Mouse (Mus musculus) CH12.LX (cell line): ENCODE results near the gene Bub1. TPM values are rescaled to one million over a fixed set of nuclear protein-coding genes. Genes with fewer than 3 reads are reported as not detected.

Source experiments
- DNase-seq: peaks from one replicate; pipeline ENCODE4 v3.0.0-alpha.2; 2013; ENCODE audit errors: extremely low read depth
- H3K27ac ChIP-seq: 2 replicates; pipeline ENCODE4 v1.5.1; 2012; ENCODE audit warnings: low read depth, mild to moderate bottlenecking, control low read depth, moderate library complexity; ENCODE audit not compliant: insufficient read depth
- H3K27me3 ChIP-seq: replicated peaks from 2 replicates; pipeline ENCODE3; 2012; ENCODE audit warnings: inconsistent platforms
- H3K36me3 ChIP-seq, 2 experiments: replicated peaks in 1 of 2; 2 replicates each; pipeline versions ENCODE3 to v1.6.1; 2012; ENCODE audit warnings: inconsistent platforms in 1 of 2, low read length in 1 of 2, mild to moderate bottlenecking in 1 of 2, mixed read lengths in 1 of 2, moderate library complexity in 1 of 2; ENCODE audit not compliant: control insufficient read depth in 1 of 2, insufficient read depth in 1 of 2
- H3K4me1 ChIP-seq, 2 experiments: 2 replicates each; pipeline ENCODE4 v1.6.1; 2012; ENCODE audit warnings: inconsistent platforms in 1 of 2, moderate library complexity in 1 of 2; ENCODE audit not compliant: insufficient read depth in 2 of 2, control insufficient read depth in 1 of 2
- H3K4me2 ChIP-seq: 2 replicates; pipeline ENCODE4 v1.6.1; 2012; ENCODE audit warnings: low read depth, mild to moderate bottlenecking, control low read depth; ENCODE audit not compliant: poor library complexity, insufficient read depth, severe bottlenecking
- H3K4me3 ChIP-seq, 3 experiments: fragments of 150-350 bp in 1 of 3; sonication (generic) in 1 of 3; replicated peaks in 1 of 3; 2 replicates each; pipeline versions ENCODE3 to v1.5.1; 2011 to 2012; ENCODE audit warnings: low read depth in 2 of 3, low read length in 2 of 3, mild to moderate bottlenecking in 2 of 3, moderate library complexity in 2 of 3, control low read depth in 1 of 3, improper control_type of control experiment in 1 of 3, inconsistent platforms in 1 of 3, mixed read lengths in 1 of 3; ENCODE audit not compliant: poor library complexity in 1 of 3
- H3K79me2 ChIP-seq: replicated peaks from 2 replicates; pipeline ENCODE4 v1.6.1; 2012; ENCODE audit warnings: mild to moderate bottlenecking, moderate library complexity; ENCODE audit not compliant: control insufficient read depth, poor library complexity, insufficient read depth, severe bottlenecking; ENCODE audit errors: extremely low read depth
- H3K9ac ChIP-seq: 2 replicates; pipeline ENCODE4 v1.6.1; 2012; ENCODE audit warnings: low read depth, mild to moderate bottlenecking, control low read depth, moderate library complexity; ENCODE audit not compliant: insufficient read depth
- H3K9me3 ChIP-seq: replicated peaks from 2 replicates; pipeline ENCODE3; 2012; ENCODE audit warnings: low read length, inconsistent platforms, mixed read lengths
- BHLHE40 ChIP-seq: IDR thresholded peaks from 2 replicates; pipeline ENCODE4 v1.6.1; 2011; ENCODE audit warnings: mild to moderate bottlenecking, low read depth, low read length, improper control_type of control experiment
- CHD1 ChIP-seq: IDR thresholded peaks from 2 replicates; pipeline ENCODE4 v1.6.1; 2012; ENCODE audit warnings: low read depth, low read length, improper control_type of control experiment, inconsistent platforms
- CHD2 ChIP-seq: IDR thresholded peaks from 2 replicates; pipeline ENCODE4 v1.6.1; 2011; ENCODE audit warnings: low read length, improper control_type of control experiment
- CTCF ChIP-seq, 2 experiments: IDR thresholded peaks in 1 of 2; conservative IDR thresholded peaks in 1 of 2; 2 replicates each; pipeline ENCODE4 v1.5.1; 2011 to 2012; ENCODE audit warnings: low read depth in 2 of 2, low read length in 2 of 2, improper control_type of control experiment in 1 of 2, inconsistent platforms in 1 of 2, mild to moderate bottlenecking in 1 of 2, moderate library complexity in 1 of 2
- E2F4 ChIP-seq: IDR thresholded peaks from 2 replicates; pipeline ENCODE4 v1.6.1; 2011; ENCODE audit warnings: low read depth, low read length, improper control_type of control experiment; ENCODE audit not compliant: insufficient replicate concordance
- ELF1 ChIP-seq: IDR thresholded peaks from 2 replicates; pipeline ENCODE4 v1.6.1; 2014; ENCODE audit warnings: low read depth, mild to moderate bottlenecking, inconsistent platforms, low read length, improper control_type of control experiment
- EP300 ChIP-seq: IDR thresholded peaks from 2 replicates; pipeline ENCODE4 v1.6.1; 2011; ENCODE audit warnings: low read length, improper control_type of control experiment
- ETS1 ChIP-seq: conservative IDR thresholded peaks from 2 replicates; pipeline ENCODE4 v1.6.1; 2012; ENCODE audit warnings: low read depth, mild to moderate bottlenecking, inconsistent platforms, low read length, improper control_type of control experiment, moderate library complexity
- GABPA ChIP-seq: IDR thresholded peaks from 2 replicates; pipeline ENCODE4 v1.6.1; 2012; ENCODE audit warnings: low read depth, low read length, improper control_type of control experiment, inconsistent platforms; ENCODE audit not compliant: insufficient replicate concordance
- HCFC1 ChIP-seq: IDR thresholded peaks from 2 replicates; pipeline ENCODE4 v1.6.1; 2012; ENCODE audit warnings: low read depth, mild to moderate bottlenecking, inconsistent platforms, low read length, improper control_type of control experiment
- IRF4 ChIP-seq: IDR thresholded peaks from 2 replicates; pipeline ENCODE4 v1.6.1; 2014; ENCODE audit warnings: low read depth, mild to moderate bottlenecking, inconsistent platforms, low read length, improper control_type of control experiment
- JUN ChIP-seq: IDR thresholded peaks from 2 replicates; pipeline ENCODE4 v1.6.1; 2011; ENCODE audit warnings: low read depth, mild to moderate bottlenecking, low read length, improper control_type of control experiment, moderate library complexity; ENCODE audit not compliant: insufficient read depth
- JUND ChIP-seq: conservative IDR thresholded peaks from 2 replicates; pipeline ENCODE4 v1.6.1; 2011; ENCODE audit warnings: low read depth, low read length, improper control_type of control experiment
- KAT2A ChIP-seq: IDR thresholded peaks from 2 replicates; pipeline ENCODE4 v1.6.1; 2012; ENCODE audit warnings: low read length, improper control_type of control experiment, inconsistent platforms; ENCODE audit not compliant: insufficient replicate concordance
- MAFK ChIP-seq: IDR thresholded peaks from 2 replicates; pipeline ENCODE4 v1.6.1; 2011; ENCODE audit warnings: low read length, improper control_type of control experiment; ENCODE audit not compliant: insufficient replicate concordance
- MAX ChIP-seq: IDR thresholded peaks from 2 replicates; pipeline ENCODE4 v1.6.1; 2011; ENCODE audit warnings: low read length, improper control_type of control experiment
- MAZ ChIP-seq: IDR thresholded peaks from 2 replicates; pipeline ENCODE4 v1.6.1; 2012; ENCODE audit warnings: low read depth, mild to moderate bottlenecking, inconsistent platforms, low read length, improper control_type of control experiment, moderate library complexity
- MEF2A ChIP-seq: IDR thresholded peaks from 2 replicates; pipeline ENCODE4 v1.6.1; 2014; ENCODE audit warnings: low read depth, mild to moderate bottlenecking, inconsistent platforms, low read length, improper control_type of control experiment, borderline replicate concordance
- MXI1 ChIP-seq: IDR thresholded peaks from 2 replicates; pipeline ENCODE4 v1.6.1; 2011; ENCODE audit warnings: mild to moderate bottlenecking, low read depth, low read length, improper control_type of control experiment
- MYC ChIP-seq: IDR thresholded peaks from 2 replicates; pipeline ENCODE4 v1.6.1; 2011; ENCODE audit warnings: low read depth, mild to moderate bottlenecking, improper control_type of control experiment, low read length
- NELFE ChIP-seq: IDR thresholded peaks from 2 replicates; pipeline ENCODE4 v1.6.1; 2011; ENCODE audit warnings: low read depth, low read length, improper control_type of control experiment
- NRF1 ChIP-seq: IDR thresholded peaks from 2 replicates; pipeline ENCODE4 v1.6.1; 2014; ENCODE audit warnings: low read depth, mild to moderate bottlenecking, inconsistent platforms, low read length, improper control_type of control experiment, moderate library complexity
- PAX5 ChIP-seq: IDR thresholded peaks from 2 replicates; pipeline ENCODE4 v1.6.1; 2012; ENCODE audit warnings: low read length, inconsistent platforms, mixed read lengths
- POLR2A ChIP-seq: IDR thresholded peaks from 2 replicates; pipeline ENCODE4 v1.6.1; 2011; ENCODE audit warnings: low read depth, mild to moderate bottlenecking, improper control_type of control experiment, low read length
- POLR2AphosphoS2 ChIP-seq: IDR thresholded peaks from 2 replicates; pipeline ENCODE4 v1.6.1; 2011; ENCODE audit warnings: low read depth, low read length, improper control_type of control experiment
- RAD21 ChIP-seq: IDR thresholded peaks from 2 replicates; pipeline ENCODE4 v1.6.1; 2011; ENCODE audit warnings: low read depth, mild to moderate bottlenecking, low read length, improper control_type of control experiment, moderate library complexity
- RCOR1 ChIP-seq: conservative IDR thresholded peaks from 2 replicates; pipeline ENCODE4 v1.6.1; 2012; ENCODE audit warnings: low read depth, mild to moderate bottlenecking, inconsistent platforms, low read length, improper control_type of control experiment
- SIN3A ChIP-seq: IDR thresholded peaks from 2 replicates; pipeline ENCODE4 v1.6.1; 2012; ENCODE audit warnings: low read length, improper control_type of control experiment, inconsistent platforms
- SMC3 ChIP-seq: IDR thresholded peaks from 2 replicates; pipeline ENCODE4 v1.6.1; 2011; ENCODE audit warnings: low read depth, low read length, improper control_type of control experiment
- TBP ChIP-seq: conservative IDR thresholded peaks from 2 replicates; pipeline ENCODE4 v1.6.1; 2011; ENCODE audit warnings: low read depth, low read length, improper control_type of control experiment
- TCF12 ChIP-seq: IDR thresholded peaks from 2 replicates; pipeline ENCODE4 v1.6.1; 2014; ENCODE audit warnings: low read depth, mild to moderate bottlenecking, inconsistent platforms, low read length, improper control_type of control experiment
- UBTF ChIP-seq: IDR thresholded peaks from 2 replicates; pipeline ENCODE4 v1.6.1; 2012; ENCODE audit warnings: low read depth, mild to moderate bottlenecking, inconsistent platforms, low read length, improper control_type of control experiment, moderate library complexity
- USF1 ChIP-seq: IDR thresholded peaks from 2 replicates; pipeline ENCODE4 v1.6.1; 2014; ENCODE audit warnings: low read depth, mild to moderate bottlenecking, inconsistent platforms, low read length, improper control_type of control experiment
- USF2 ChIP-seq: conservative IDR thresholded peaks from 2 replicates; pipeline ENCODE4 v1.6.1; 2011; ENCODE audit warnings: low read depth, low read length, improper control_type of control experiment
- ZC3H11A ChIP-seq: IDR thresholded peaks from 2 replicates; pipeline ENCODE4 v1.6.1; 2012; ENCODE audit warnings: low read depth, mild to moderate bottlenecking, inconsistent platforms, low read length, improper control_type of control experiment
- ZKSCAN1 ChIP-seq: IDR thresholded peaks from 2 replicates; pipeline ENCODE4 v1.6.1; 2012; ENCODE audit warnings: low read depth, inconsistent platforms, low read length, improper control_type of control experiment, borderline replicate concordance
- ZMIZ1 ChIP-seq: IDR thresholded peaks from 2 replicates; pipeline ENCODE4 v1.6.1; 2012; ENCODE audit warnings: low read depth, mild to moderate bottlenecking, inconsistent platforms, low read length, improper control_type of control experiment
- ZNF384 ChIP-seq: IDR thresholded peaks from 2 replicates; pipeline ENCODE4 v1.6.1; 2012; ENCODE audit warnings: low read depth, low read length, improper control_type of control experiment, inconsistent platforms
- dilution Hi-C: fragments of 300-500 bp; cut with MboI; formaldehyde crosslinking; loops from 2 replicates; pipeline ENCODE4 v1.14.3; 2020; ENCODE audit warnings: low sequenced_read_pairs; ENCODE audit not compliant: extremely low pct_unique_long_range_greater_than_20kb, extremely low pct_ligation_motif_present
- in situ Hi-C: fragments of 300-500 bp; cut with MboI; formaldehyde crosslinking; loops from 3 replicates; pipeline ENCODE4 v1.14.3; 2019; ENCODE audit warnings: low sequenced_read_pairs, low pct_ligation_motif_present, low pct_unique_long_range_greater_than_20kb, mixed read lengths
- polyA plus RNA-seq: library from polyadenylated mRNA; unstranded; fragments of >175 nt; gene quantifications from 2 replicates; pipeline ENCODE4 v1.2.1, GENCODE M21; 2012; ENCODE audit warnings: low read depth; ENCODE audit not compliant: insufficient read length
- total RNA-seq, 2 experiments: library from RNA; depleted of rRNA; stranded (reverse); fragments of 300-350 nt in 1 of 2; fragments of >200 nt in 1 of 2; gene quantifications; 2 replicates each; pipeline ENCODE4 v1.2.3; 2012 to 2014

The Bub1 gene
- total and polyA plus RNA-seq, 3 experiments: 47.0 to 131 (median 66.2) TPM

DNA sequence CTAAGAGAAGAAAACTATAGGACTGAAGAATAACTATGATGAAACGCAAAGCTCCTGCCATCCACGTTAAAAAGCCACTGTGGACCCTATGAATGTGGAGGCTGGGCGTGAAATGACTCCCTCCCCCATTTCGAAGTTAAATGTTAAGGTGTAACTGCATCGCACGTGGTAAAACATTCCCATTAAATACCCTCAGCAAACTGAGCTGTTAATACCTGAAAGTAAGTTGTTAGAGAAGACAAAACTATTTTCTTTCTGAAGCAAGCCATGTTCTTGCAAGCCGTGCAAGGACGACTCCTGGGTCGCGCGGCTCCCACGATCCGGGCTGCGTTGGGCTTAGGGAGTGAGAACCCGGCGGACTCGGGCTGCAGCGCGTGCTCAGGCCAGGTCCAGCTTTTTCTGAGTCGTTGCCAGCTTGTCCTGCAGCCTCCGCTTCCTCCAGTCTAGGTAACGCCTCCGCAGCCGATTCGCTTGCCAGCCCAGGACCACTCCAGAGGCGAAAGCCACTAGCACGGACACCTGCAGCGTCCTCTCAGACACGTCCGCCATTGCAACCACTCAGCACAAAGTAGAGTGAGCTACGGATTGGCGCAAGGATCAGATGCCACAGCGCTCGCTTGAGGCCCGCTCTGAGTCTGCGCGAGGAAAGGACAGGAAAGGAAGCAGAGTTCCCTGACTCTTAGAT is 39.6 kb downstream of the Bub1 start, which contains the start of gene Mtln:
Mtln (minus strand) TSS at position 570 of the 685 bp plus-strand sequence.
- peak within 1 kb of the TSS; percentile 54 for H3K27ac ChIP-seq

DNA sequence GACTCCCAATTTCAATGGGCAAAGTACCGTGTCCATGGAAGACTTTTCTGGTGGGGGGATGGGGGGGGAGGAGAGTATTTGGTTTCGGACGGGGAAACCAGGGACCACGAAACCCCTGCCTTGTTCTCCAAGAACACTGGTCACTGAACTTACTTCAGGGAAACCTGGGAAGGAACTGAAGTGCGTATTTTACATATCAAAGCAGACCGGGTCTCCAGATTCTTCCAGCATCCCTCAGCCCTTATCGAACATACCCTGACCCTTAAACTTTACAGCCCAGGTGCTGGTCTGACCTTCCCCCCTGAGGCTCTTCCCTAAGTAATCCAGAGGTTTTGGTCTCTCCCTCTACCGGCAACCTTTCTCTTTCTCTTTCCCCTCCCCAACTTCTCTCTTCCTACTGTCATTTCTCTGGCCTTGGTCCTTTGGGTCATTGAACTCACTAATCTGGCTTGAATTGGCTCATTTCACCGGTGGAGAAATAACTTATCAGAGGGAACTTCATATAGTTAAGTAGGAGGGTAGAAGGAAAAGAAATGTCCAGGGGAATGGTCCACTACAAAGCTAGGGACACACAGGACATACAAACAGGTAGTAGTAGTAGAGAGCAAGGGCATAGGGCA is 41.9 kb downstream of the Bub1 start:
- no peak overlapping the region for H3K9ac ChIP-seq
- H3K4me3 ChIP-seq: no peak overlapping the region
- in situ Hi-C loops (no loop called here), dilution Hi-C loops (no loop called here)
- DNase-seq: no peak
- H3K36me3 ChIP-seq: peaks cover 0 to 2% of the 10 kb centered on the region in 2 experiments
- no peaks in the 10 kb centered on the region for H3K27me3 ChIP-seq
- peaks cover 9% of the 10 kb centered on the region; the same call in 1 of the 2 replicates for H3K79me2 ChIP-seq
- peaks cover 2 to 25% of the 10 kb centered on the region in 2 experiments; a peak in 3 of 4 replicates for H3K4me1 ChIP-seq
- H3K27ac ChIP-seq: no peak overlapping the region
- H3K9me3 ChIP-seq: no peaks in the 10 kb centered on the region
- H3K4me2 ChIP-seq: peak overlapping the region; percentile 89; the same call in 1 of the 2 replicates
- TF ChIP-seq PAX5 (no peak), ETS1 (no peak), MAFK (no peak), IRF4 (no peak), HCFC1 (no peak), TCF12 (no peak), CHD2 (no peak), MXI1 (no peak), NELFE (no peak), CHD1 (no peak), ZMIZ1 (no peak), ZNF384 (no peak), USF2 (no peak), CTCF (conservative IDR thresholded peaks at IDR 0.05 in 1 of 2, IDR thresholded peaks at IDR 0.05 in 1 of 2; ENCODE audit: low read depth in 2 of 2, low read length in 2 of 2) (no peak), UBTF (no peak)

More for the DNA sequence above, 39.6 kb downstream of the Bub1 start, which contains the start of gene Mtln:
- peak within 1 kb of the TSS; percentile 56 for H3K9ac ChIP-seq
- H3K4me3 ChIP-seq: peak within 1 kb of the TSS; percentile 63 to 84 (median 82)
- dilution Hi-C loops (no loop called here), in situ Hi-C loops (no loop called here)
- no peaks in the 10 kb centered on the region for H3K9me3 ChIP-seq
- H3K79me2 ChIP-seq: peaks cover 9% of the 10 kb centered on the region; the same call in 1 of the 2 replicates
- H3K27me3 ChIP-seq: no peaks in the 10 kb centered on the region
- H3K4me1 ChIP-seq: peaks cover 2 to 25% of the 10 kb centered on the region in 2 experiments; a peak in 3 of 4 replicates
- peak within 1 kb of the TSS; percentile 83; the same call in 1 of the 2 replicates for H3K4me2 ChIP-seq
- TF ChIP-seq NELFE: peak; percentile 92
- peak; percentile 91 for TF ChIP-seq TCF12
- TF ChIP-seq TBP: peak; percentile 94
- TF ChIP-seq USF1: no peak
- peak; percentile 71 for TF ChIP-seq ELF1
- TF ChIP-seq CHD2: no peak
- TF ChIP-seq MYC: peak; percentile 83
- no peak for TF ChIP-seq RCOR1
- peak; percentile 69; the same call in 1 of the 2 replicates for TF ChIP-seq UBTF
- peak; percentile 90 for TF ChIP-seq MXI1
- TF ChIP-seq CTCF (conservative IDR thresholded peaks at IDR 0.05 in 1 of 2, IDR thresholded peaks at IDR 0.05 in 1 of 2; ENCODE audit: low read depth in 2 of 2, low read length in 2 of 2): no peak
- TF ChIP-seq JUN: no peak
- peak; percentile 86 for TF ChIP-seq SIN3A
- peak; percentile 84 for TF ChIP-seq POLR2AphosphoS2
- TF ChIP-seq JUND: 0 out of 2 replicates have a peak, but pooled peaks have one; percentile 21
- peak; percentile 77 for TF ChIP-seq HCFC1
- no peak for TF ChIP-seq EP300
- no peak for TF ChIP-seq PAX5
- TF ChIP-seq ZKSCAN1: no peak
- TF ChIP-seq CHD1: 0 out of 2 replicates have a peak, but pooled peaks have one; percentile 13
- TF ChIP-seq ETS1: no peak
- peak; percentile 71; the same call in 1 of the 2 replicates for TF ChIP-seq MAX
- no peak for TF ChIP-seq SMC3
- 0 out of 2 replicates have a peak, but pooled peaks have one; percentile 3 for TF ChIP-seq BHLHE40
- TF ChIP-seq GABPA: no peak
- peak; percentile 82; the same call in 1 of the 2 replicates for TF ChIP-seq ZMIZ1
- no peak for TF ChIP-seq IRF4
- TF ChIP-seq POLR2A: peak; percentile 97
- TF ChIP-seq E2F4: no peak
- TF ChIP-seq NRF1: peak; percentile 95
- no peak for TF ChIP-seq RAD21
- peak; percentile 56; the same call in 1 of the 2 replicates for TF ChIP-seq KAT2A
- no peak for TF ChIP-seq MAZ
- no peak for TF ChIP-seq USF2
- no peak for TF ChIP-seq ZC3H11A
- no peak for TF ChIP-seq ZNF384
- TF ChIP-seq MAFK: peak; percentile 12; the same call in 1 of the 2 replicates
- TF ChIP-seq MEF2A: peak; percentile 28; the same call in 1 of the 2 replicates
- peak; percentile 88 for DNase-seq
- H3K36me3 ChIP-seq: peaks cover 0 to 2% of the 10 kb centered on the region in 2 experiments
